Mouse (Mus musculus) neural tube, embryonic 10.5 days (tissue): ENCODE results near the gene Gm49388.

ENCODE experiments used
- DNase-seq: peaks from one replicate; pipeline ENCODE4 v3.0.0-alpha.2; 2017; ENCODE audit warnings: low spot score; ENCODE audit errors: extremely low spot score

Gene Gm49388

GRCm38 (mm10) chr7:127785308-127785707 lies at the start of gene Gm49388:
Gm49388 (plus strand) TSS chr7:127785608.
- no peak for DNase-seq

GRCm38 (mm10) chr7:127744366-127745045 lies 40.9 kb upstream of the Gm49388 start, which contains the start of gene Fbxl19:
Fbxl19 (plus strand) TSS chr7:127744543.
- peak; percentile 68 for DNase-seq

GRCm38 (mm10) chr7:127745251-127745651 lies 40.2 kb upstream of the Gm49388 start:
- peak; percentile 89 for DNase-seq

- DNase-seq = peak; percentile 93
Measured at GRCm38 (mm10) chr7:127745652-127746493, 39.5 kb upstream of the Gm49388 start.

GRCm38 (mm10) chr7:127746494-127747491 lies 38.6 kb upstream of the Gm49388 start:
- DNase-seq = peak; percentile 75

- no peak for DNase-seq
Measured at GRCm38 (mm10) chr7:127747559-127748234, 37.7 kb upstream of the Gm49388 start.

GRCm38 (mm10) chr7:127748235-127748560 lies 37.2 kb upstream of the Gm49388 start:
- DNase-seq = no peak

- DNase-seq = no peak
Measured at GRCm38 (mm10) chr7:127750131-127751127, 35.0 kb upstream of the Gm49388 start.

GRCm38 (mm10) chr7:127751619-127752018 lies 33.8 kb upstream of the Gm49388 start:
- DNase-seq = no peak

GRCm38 (mm10) chr7:127752069-127752468 lies 33.3 kb upstream of the Gm49388 start:
- DNase-seq = no peak

GRCm38 (mm10) chr7:127753158-127753557 lies 32.2 kb upstream of the Gm49388 start:
- no peak for DNase-seq

- no peak for DNase-seq
Measured at GRCm38 (mm10) chr7:127753741-127754140, 31.7 kb upstream of the Gm49388 start.

- no peak for DNase-seq
Measured at GRCm38 (mm10) chr7:127759716-127760115, 25.7 kb upstream of the Gm49388 start.

GRCm38 (mm10) chr7:127760478-127760877 lies 24.9 kb upstream of the Gm49388 start:
- DNase-seq = no peak

- DNase-seq = peak; percentile 65
Measured at GRCm38 (mm10) chr7:127761026-127761425, 24.4 kb upstream of the Gm49388 start.

GRCm38 (mm10) chr7:127763642-127764041 lies 21.8 kb upstream of the Gm49388 start:
- no peak for DNase-seq

- DNase-seq = no peak
Measured at GRCm38 (mm10) chr7:127765756-127766155, 19.7 kb upstream of the Gm49388 start.

- DNase-seq = no peak
Measured at GRCm38 (mm10) chr7:127766851-127767609, 18.4 kb upstream of the Gm49388 start.
